Mouse (Mus musculus) ES-Bruce4 (cell line): Measurements from ENCODE around the gene Heatr5a.

Experiments
- CTCF ChIP-seq: IDR thresholded peaks from one replicate; pipeline ENCODE4 v1.8.1; 2011; ENCODE audit warnings: low read depth, low read length
- EP300 ChIP-seq: IDR thresholded peaks from 2 replicates; pipeline ENCODE4 v1.6.1; 2011; ENCODE audit warnings: low read depth, low read length; ENCODE audit not compliant: insufficient read depth
- POLR2A ChIP-seq: IDR thresholded peaks from one replicate; pipeline ENCODE4 v1.8.1; 2011; ENCODE audit warnings: low read length; ENCODE audit not compliant: insufficient read depth

DNA sequence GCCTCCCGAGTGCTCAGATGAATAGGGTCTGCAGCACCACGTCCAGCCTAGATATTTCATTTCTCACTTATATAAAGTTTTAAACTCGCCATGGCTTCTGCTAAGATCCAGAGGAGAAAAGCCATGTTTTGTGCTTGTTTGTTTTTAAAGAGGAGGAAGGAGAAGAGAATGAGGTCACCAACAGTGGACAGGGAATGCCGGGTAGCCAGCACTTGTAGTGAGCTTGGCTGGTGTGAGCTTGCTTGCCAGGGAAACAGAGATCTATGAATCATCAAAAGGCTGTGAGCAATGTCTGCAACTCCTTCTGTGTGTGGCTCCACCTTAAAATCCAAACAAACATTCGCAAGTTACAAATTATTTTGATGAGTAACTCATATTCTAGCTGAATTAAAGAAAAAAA is 17.4 kb upstream of the Heatr5a start:
- TF ChIP-seq POLR2A, result no peak
- TF ChIP-seq CTCF, result no peak
- TF ChIP-seq EP300, result no peak
